Comparison of ENCODE assay signal across 9 mouse cellular contexts in the genomic region with DNA sequence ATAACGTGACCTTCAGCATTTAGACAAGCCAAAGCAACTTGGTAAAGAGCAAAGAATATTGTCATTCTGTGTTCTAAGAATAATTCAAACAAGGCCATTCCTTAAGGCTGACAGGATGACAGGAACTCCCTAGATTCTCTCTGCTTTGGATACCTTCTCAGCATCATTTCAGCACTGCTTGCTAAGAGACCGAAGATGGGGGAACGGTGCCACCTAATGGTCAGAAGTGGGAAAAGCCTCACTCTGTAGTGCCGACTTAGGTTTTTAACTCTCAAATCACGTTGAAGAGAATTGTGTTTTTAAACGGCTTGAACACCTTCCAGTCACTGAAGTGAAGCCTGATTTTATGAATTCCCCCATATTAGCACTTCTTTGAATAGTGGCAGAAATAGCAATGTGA.
DNase-seq lines count a peak whose midpoint lies in the region; ATAC-seq and TF ChIP-seq lines count a peak whose summit lies in the region.
"Had no signal": no experiment of that assay in that cellular context is flagged by ENCODE, and none has a peak within 500 bp of the region (broad histone marks: within the 10 kb centered on the region; RNA-seq: fewer than 3 reads in every experiment).

No protein-coding gene starts in this region.

- H3K4me1 ChIP-seq in kidney, embryonic 15.5 days = no peaks in the 10 kb centered on the region
- no peaks in the 10 kb centered on the region for H3K4me1 ChIP-seq in limb, embryonic 11.5 days (ENCODE audit: control insufficient read depth, insufficient read depth, low read length)
- H3K4me1 ChIP-seq in neural tube, embryonic 11.5 days (ENCODE audit: control insufficient read depth, insufficient read depth, low read length) = no peaks in the 10 kb centered on the region

- intact Hi-C loops in gastrocnemius, adult 2 months (cut with DNase I) = loop anchor here (1.0 to 5.0 kb wide), 2 partner anchors 348 to 1022 kb away; no protein-coding TSS in a partner anchor

- H3K36me3 ChIP-seq in kidney, embryonic 15.5 days = no peaks in the 10 kb centered on the region
- no peaks in the 10 kb centered on the region for H3K36me3 ChIP-seq in limb, embryonic 11.5 days (ENCODE audit: control insufficient read depth, insufficient read depth, low read length)
- no peaks in the 10 kb centered on the region for H3K36me3 ChIP-seq in neural tube, embryonic 11.5 days (ENCODE audit: control insufficient read depth, insufficient read depth, low read length)

- peak; percentile 78 for TF ChIP-seq CTCF in gastrocnemius, adult 2 months (IDR thresholded peaks at IDR 0.05)

- H3K9ac ChIP-seq in kidney, embryonic 15.5 days = no peak overlapping the region
- no peak overlapping the region for H3K9ac ChIP-seq in limb, embryonic 11.5 days (ENCODE audit: low read length)
- no peak overlapping the region for H3K9ac ChIP-seq in neural tube, embryonic 11.5 days (ENCODE audit: low read length)

- peaks cover 13% of the 10 kb centered on the region for H3K27me3 ChIP-seq in kidney, embryonic 15.5 days
- no peaks in the 10 kb centered on the region for H3K27me3 ChIP-seq in limb, embryonic 11.5 days (ENCODE audit: control insufficient read depth, insufficient read depth, low read length)
- H3K27me3 ChIP-seq in neural tube, embryonic 11.5 days (ENCODE audit: control insufficient read depth, insufficient read depth, low read length) = no peaks in the 10 kb centered on the region

- peak; percentile 79 for DNase-seq in 3T3-L1 (ENCODE audit: low read depth, low spot score)
- DNase-seq in WW6 (ENCODE audit: low read depth, low spot score) = peak; percentile 22
- peak; percentile 84 to 90 for DNase-seq in cerebellum, postnatal 36 days
- DNase-seq in gastrocnemius, adult 2 months = peak; percentile 47
- DNase-seq in limb, embryonic 11.5 days (ENCODE audit: low spot score) = peak; percentile 84
- peak; percentile 83 for DNase-seq in neural tube, embryonic 11.5 days (ENCODE audit: low spot score)
- DNase-seq in thymus, postnatal 4 days = peak; percentile 36

- 10% methylated on average over 6 of the region's 6 CpGs for WGBS in kidney, embryonic 15.5 days
- WGBS in limb, embryonic 11.5 days = 12% methylated on average over 6 of the region's 6 CpGs
- WGBS in neural tube, embryonic 11.5 days = 11% methylated on average over 6 of the region's 6 CpGs

- peak; percentile 77 for ATAC-seq in kidney, embryonic 15.5 days (replicated peaks; ENCODE audit: low FRiP score)
- no peak for ATAC-seq in limb, embryonic 11.5 days (ENCODE audit: insufficient number of reproducible peaks, low FRiP score, low TSS enrichment, low read depth)
- ATAC-seq in neural tube, embryonic 11.5 days (ENCODE audit: insufficient read depth, low FRiP score, low TSS enrichment) = peak; percentile 83; the same call in 1 of the 2 replicates

- no peaks in the 10 kb centered on the region for H3K9me3 ChIP-seq in kidney, embryonic 15.5 days (replicated peaks)
- H3K9me3 ChIP-seq in limb, embryonic 11.5 days (ENCODE audit: control insufficient read depth, low read length) = no peaks in the 10 kb centered on the region
- H3K9me3 ChIP-seq in neural tube, embryonic 11.5 days (ENCODE audit: control insufficient read depth, low read length) = no peaks in the 10 kb centered on the region

- H3K4me2 ChIP-seq in kidney, embryonic 15.5 days = no peak overlapping the region
- no peak overlapping the region for H3K4me2 ChIP-seq in limb, embryonic 11.5 days (ENCODE audit: low read depth, severe bottlenecking)
- H3K4me2 ChIP-seq in neural tube, embryonic 11.5 days (ENCODE audit: low read depth) = no peak overlapping the region

- H3K27ac ChIP-seq in gastrocnemius, adult 2 months = no peak overlapping the region
- no peak overlapping the region for H3K27ac ChIP-seq in kidney, embryonic 15.5 days
- H3K27ac ChIP-seq in limb, embryonic 11.5 days (replicated peaks; ENCODE audit: low read depth, low read length) = no peak overlapping the region
- no peak overlapping the region for H3K27ac ChIP-seq in neural tube, embryonic 11.5 days (ENCODE audit: low read depth, low read length)

- H3K4me3 ChIP-seq in gastrocnemius, adult 2 months = no peak overlapping the region
- no peak overlapping the region for H3K4me3 ChIP-seq in kidney, embryonic 15.5 days (replicated peaks)
- no peak overlapping the region for H3K4me3 ChIP-seq in limb, embryonic 11.5 days (ENCODE audit: low read depth, low read length)
- no peak overlapping the region for H3K4me3 ChIP-seq in neural tube, embryonic 11.5 days (ENCODE audit: low read depth, low read length)
- H3K4me3 ChIP-seq: erythroblast, embryonic 14.5 days had no signal

Comparison
In these comparisons a context has a peak if more than half of its experiments do, and no peak if none do; other contexts are left out.
1. DNase-seq: peak in every context shown above with its lines; median percentile 87 in cerebellum, postnatal 36 days; 84 in limb, embryonic 11.5 days; 83 in neural tube, embryonic 11.5 days; 79 in 3T3-L1; 47 in gastrocnemius, adult 2 months; 36 in thymus, postnatal 4 days; 22 in WW6.